Mouse (Mus musculus) frontal cortex, adult 2 months (tissue): Measurements from ENCODE around the gene Ccdc107. TPM values are rescaled to one million over a fixed set of nuclear protein-coding genes. Genes with fewer than 3 reads are reported as not detected.
A peak's percentile ranks its signal among the peaks of the same experiment; 100 is the strongest.
"Not testable (repeated sequence)": the region's sequence is repeated elsewhere in the genome, so short reads cannot be mapped to it uniquely, and the experiment has no call there.

ENCODE experiments used
- DNase-seq, 2 experiments: peaks; one replicate each; pipeline ENCODE4 v3.0.0; 2022; ENCODE audit warnings: low spot score in 1 of 2; ENCODE audit errors: extremely low spot score in 1 of 2
- polyA plus RNA-seq: library from polyadenylated mRNA; depleted of rRNA; stranded (reverse); fragments of >200 nt; gene quantifications from 2 replicates; pipeline ENCODE4 v1.2.3, GENCODE M21; 2012

Gene Ccdc107
- polyA plus RNA-seq, 1 experiment = 88.4 TPM

- DNase-seq = no peak
Observed at GRCm38 (mm10) chr4:43483535-43484091, 9.1 kb upstream of the Ccdc107 start, which contains the start of gene Sit1. Sit1 (minus strand) TSS chr4:43483734.

- not testable (repeated sequence) for DNase-seq
Observed at GRCm38 (mm10) chr4:43485666-43486065, 7.0 kb upstream of the Ccdc107 start.

GRCm38 (mm10) chr4:43489611-43490010, 3.1 kb upstream of the Ccdc107 start:
- no peak for DNase-seq

GRCm38 (mm10) chr4:43490801-43491200, 1.9 kb upstream of the Ccdc107 start:
- no peak for DNase-seq

- DNase-seq = no peak
Observed at GRCm38 (mm10) chr4:43492101-43492820, 439 bp upstream of the Ccdc107 start.

- peak; percentile 93 to 98 for DNase-seq
Observed at GRCm38 (mm10) chr4:43493186-43493845, 616 bp downstream of the Ccdc107 start.

GRCm38 (mm10) chr4:43493846-43494240, 1.1 kb downstream of the Ccdc107 start:
- no peak for DNase-seq

GRCm38 (mm10) chr4:43496587-43496986, 3.9 kb downstream of the Ccdc107 start:
- no peak for DNase-seq

GRCm38 (mm10) chr4:43497405-43497804, 4.7 kb downstream of the Ccdc107 start:
- DNase-seq = no peak

- DNase-seq = no peak
Observed at GRCm38 (mm10) chr4:43497946-43498345, 5.2 kb downstream of the Ccdc107 start.

GRCm38 (mm10) chr4:43498983-43499382, 6.3 kb downstream of the Ccdc107 start:
- no peak for DNase-seq

GRCm38 (mm10) chr4:43499407-43500333, 7.0 kb downstream of the Ccdc107 start, which contains the start of gene Arhgef39:
Arhgef39 (minus strand) TSS chr4:43499695.
- peak in 1 of 2 experiments; percentile 77 for DNase-seq

- no peak for DNase-seq
Observed at GRCm38 (mm10) chr4:43503041-43503440, 10.3 kb downstream of the Ccdc107 start.

- DNase-seq = no peak
Observed at GRCm38 (mm10) chr4:43503506-43503905, 10.8 kb downstream of the Ccdc107 start.

GRCm38 (mm10) chr4:43504269-43504668, 11.6 kb downstream of the Ccdc107 start:
- no peak for DNase-seq

GRCm38 (mm10) chr4:43506074-43506473, 13.4 kb downstream of the Ccdc107 start:
- no peak for DNase-seq

- DNase-seq = no peak
Observed at GRCm38 (mm10) chr4:43506536-43507185, 14.0 kb downstream of the Ccdc107 start, which contains the start of gene Car9. Car9 (plus strand) TSS chr4:43506966.

- DNase-seq = no peak
Observed at GRCm38 (mm10) chr4:43507938-43508665, 15.4 kb downstream of the Ccdc107 start.

- peak in 1 of 2 experiments; percentile 31 for DNase-seq
Observed at GRCm38 (mm10) chr4:43508666-43508997, 15.9 kb downstream of the Ccdc107 start.
